Mouse (Mus musculus) liver, embryonic 15.5 days (tissue): ENCODE measurements around the gene Tekt3. TPM values are rescaled to one million over a fixed set of nuclear protein-coding genes. Genes with fewer than 3 reads are reported as not detected.

Source experiments
- ATAC-seq: fragments of 200-750 bp; cut with Nextera tagmentation; 2 replicates; pipeline ENCODE4 v1.8.0; 2017; ENCODE audit warnings: moderate number of reproducible peaks, mild to moderate bottlenecking, moderate library complexity; ENCODE audit not compliant: insufficient read depth
- H3K27ac ChIP-seq: fragments of 300-500 bp; sonication (generic); replicated peaks from 2 replicates; pipeline ENCODE4 v1.5.1; 2015; ENCODE audit warnings: mild to moderate bottlenecking, inconsistent platforms
- H3K27me3 ChIP-seq: fragments of 300-500 bp; sonication (generic); 2 replicates; pipeline ENCODE4 v1.6.1; 2015; ENCODE audit warnings: mild to moderate bottlenecking, inconsistent platforms
- H3K36me3 ChIP-seq: fragments of 300-500 bp; sonication (generic); replicated peaks from 2 replicates; pipeline ENCODE4 v1.6.1; 2015; ENCODE audit warnings: moderate library complexity, mild to moderate bottlenecking, inconsistent platforms
- H3K4me1 ChIP-seq: fragments of 300-500 bp; sonication (generic); replicated peaks from 2 replicates; pipeline ENCODE4 v1.6.1; 2015; ENCODE audit warnings: inconsistent platforms
- H3K4me2 ChIP-seq: fragments of 300-500 bp; sonication (generic); 2 replicates; pipeline ENCODE4 v1.6.1; 2015; ENCODE audit warnings: moderate library complexity, mild to moderate bottlenecking, inconsistent platforms
- H3K4me3 ChIP-seq: fragments of 300-500 bp; sonication (generic); replicated peaks from 2 replicates; pipeline ENCODE4 v1.5.1; 2015; ENCODE audit warnings: mild to moderate bottlenecking, inconsistent platforms
- H3K9ac ChIP-seq: fragments of 300-500 bp; sonication (generic); 2 replicates; pipeline ENCODE4 v1.6.1; 2015; ENCODE audit warnings: moderate library complexity, mild to moderate bottlenecking, inconsistent platforms
- H3K9me3 ChIP-seq: fragments of 300-500 bp; sonication (generic); replicated peaks from 2 replicates; pipeline ENCODE4 v1.6.1; 2016; ENCODE audit warnings: inconsistent platforms
- WGBS: fragments of 180-500 bp; shearing (Covaris S2); methylation state at CpG from one replicate; pipeline ENCODE4 v1.1.7; 2015; ENCODE audit warnings: mixed read lengths; ENCODE audit not compliant: insufficient replicate concordance; 5-methylcytosine and 5-hydroxymethylcytosine counted together
- polyA plus RNA-seq: library from polyadenylated mRNA; unstranded; fragments of >200 nt; fragmentation: Nextera tagmentation; extraction: Ambion mirVana; gene quantifications from 2 replicates; pipeline ENCODE4 v1.2.1, GENCODE M21; 2015

Tekt3 gene
- polyA plus RNA-seq, 1 experiment from 2014 or later, result not detected

GRCm38 (mm10) chr11:63066526-63066925 is 5.1 kb downstream of the Tekt3 start:
- H3K36me3 ChIP-seq, result no peaks in the 10 kb centered on the region
- H3K9me3 ChIP-seq, result no peaks in the 10 kb centered on the region
- H3K4me3 ChIP-seq, result no peak overlapping the region
- WGBS, result 53% methylated on average over 1 of the region's 1 CpGs
- H3K27me3 ChIP-seq, result peaks cover 2% of the 10 kb centered on the region
- no peak for ATAC-seq
- no peak overlapping the region for H3K9ac ChIP-seq
- H3K4me1 ChIP-seq, result no peaks in the 10 kb centered on the region
- H3K27ac ChIP-seq, result no peak overlapping the region
- no peak overlapping the region for H3K4me2 ChIP-seq

- H3K4me1 ChIP-seq, result no peaks in the 10 kb centered on the region
- no peak overlapping the region for H3K4me2 ChIP-seq
- no peak overlapping the region for H3K4me3 ChIP-seq
- H3K9ac ChIP-seq, result no peak overlapping the region
- no peaks in the 10 kb centered on the region for H3K9me3 ChIP-seq
- no peaks in the 10 kb centered on the region for H3K36me3 ChIP-seq
- ATAC-seq, result no peak
- no peak overlapping the region for H3K27ac ChIP-seq
- peaks cover 3% of the 10 kb centered on the region; the same call in 1 of the 2 replicates for H3K27me3 ChIP-seq
- 72% methylated on average over 17 of the region's 17 CpGs for WGBS
Measured at GRCm38 (mm10) chr11:63070081-63070480, 8.6 kb downstream of the Tekt3 start.

GRCm38 (mm10) chr11:63084536-63084935 is 23.1 kb downstream of the Tekt3 start:
- H3K4me2 ChIP-seq, result no peak overlapping the region
- WGBS, result 58% methylated on average over 3 of the region's 3 CpGs
- no peak overlapping the region for H3K27ac ChIP-seq
- no peaks in the 10 kb centered on the region for H3K9me3 ChIP-seq
- no peaks in the 10 kb centered on the region for H3K36me3 ChIP-seq
- H3K4me3 ChIP-seq, result no peak overlapping the region
- H3K4me1 ChIP-seq, result no peaks in the 10 kb centered on the region
- no peak for ATAC-seq
- H3K27me3 ChIP-seq, result no peaks in the 10 kb centered on the region
- no peak overlapping the region for H3K9ac ChIP-seq

GRCm38 (mm10) chr11:63088672-63089071 is 27.2 kb downstream of the Tekt3 start:
- Histone ChIP-seq H3K4me3 (no peak overlapping the region), H3K9me3 (no peaks in the 10 kb centered on the region), H3K4me1 (no peaks in the 10 kb centered on the region), H3K27me3 (no peaks in the 10 kb centered on the region), H3K9ac (no peak overlapping the region), H3K27ac (no peak overlapping the region), H3K4me2 (no peak overlapping the region), H3K36me3 (no peaks in the 10 kb centered on the region)
- ATAC-seq, result no peak
- WGBS, result 77% methylated on average over 6 of the region's 6 CpGs

GRCm38 (mm10) chr11:63090210-63090609 is 28.8 kb downstream of the Tekt3 start:
- no peak for ATAC-seq
- H3K27me3 ChIP-seq, result no peaks in the 10 kb centered on the region
- no peak overlapping the region for H3K9ac ChIP-seq
- H3K9me3 ChIP-seq, result no peaks in the 10 kb centered on the region
- H3K4me1 ChIP-seq, result no peaks in the 10 kb centered on the region
- no peak overlapping the region for H3K27ac ChIP-seq
- 29% methylated on average over 4 of the region's 4 CpGs for whole genome bisulfite sequencing
- no peak overlapping the region for H3K4me2 ChIP-seq
- H3K36me3 ChIP-seq, result no peaks in the 10 kb centered on the region
- H3K4me3 ChIP-seq, result no peak overlapping the region

- H3K4me1 ChIP-seq, result no peaks in the 10 kb centered on the region
- H3K36me3 ChIP-seq, result no peaks in the 10 kb centered on the region
- H3K27ac ChIP-seq, result no peak overlapping the region
- ATAC-seq, result no peak
- 68% methylated on average over 6 of the region's 6 CpGs for WGBS
- H3K4me3 ChIP-seq, result no peak overlapping the region
- H3K9me3 ChIP-seq, result no peaks in the 10 kb centered on the region
- no peak overlapping the region for H3K9ac ChIP-seq
- H3K27me3 ChIP-seq, result no peaks in the 10 kb centered on the region
- H3K4me2 ChIP-seq, result no peak overlapping the region
Measured at GRCm38 (mm10) chr11:63090986-63091385, 29.5 kb downstream of the Tekt3 start.

GRCm38 (mm10) chr11:63092271-63092670 is 30.8 kb downstream of the Tekt3 start:
- no peaks in the 10 kb centered on the region for H3K27me3 ChIP-seq
- 34% methylated on average over 5 of the region's 5 CpGs for WGBS
- no peaks in the 10 kb centered on the region for H3K9me3 ChIP-seq
- no peaks in the 10 kb centered on the region for H3K36me3 ChIP-seq
- no peak overlapping the region for H3K27ac ChIP-seq
- no peak overlapping the region for H3K4me3 ChIP-seq
- no peak overlapping the region for H3K9ac ChIP-seq
- ATAC-seq, result no peak
- no peaks in the 10 kb centered on the region for H3K4me1 ChIP-seq
- H3K4me2 ChIP-seq, result no peak overlapping the region

GRCm38 (mm10) chr11:63093601-63094000 is 32.1 kb downstream of the Tekt3 start:
- Histone ChIP-seq H3K9ac (no peak overlapping the region), H3K4me3 (no peak overlapping the region), H3K9me3 (no peaks in the 10 kb centered on the region), H3K36me3 (no peaks in the 10 kb centered on the region), H3K4me2 (no peak overlapping the region), H3K4me1 (no peaks in the 10 kb centered on the region), H3K27ac (no peak overlapping the region), H3K27me3 (no peaks in the 10 kb centered on the region)
- 57% methylated on average over 5 of the region's 5 CpGs for WGBS
- ATAC-seq, result no peak

- H3K4me1 ChIP-seq, result no peaks in the 10 kb centered on the region
- WGBS, result 65% methylated on average over 8 of the region's 8 CpGs
- H3K9ac ChIP-seq, result no peak overlapping the region
- no peaks in the 10 kb centered on the region for H3K9me3 ChIP-seq
- no peak for ATAC-seq
- H3K36me3 ChIP-seq, result no peaks in the 10 kb centered on the region
- no peak overlapping the region for H3K27ac ChIP-seq
- no peak overlapping the region for H3K4me3 ChIP-seq
- no peaks in the 10 kb centered on the region for H3K27me3 ChIP-seq
- no peak overlapping the region for H3K4me2 ChIP-seq
Measured at GRCm38 (mm10) chr11:63094496-63094895, 33.0 kb downstream of the Tekt3 start.

- whole genome bisulfite sequencing, result 52% methylated on average over 3 of the region's 3 CpGs
- no peak overlapping the region for H3K4me2 ChIP-seq
- no peak overlapping the region for H3K27ac ChIP-seq
- H3K27me3 ChIP-seq, result no peaks in the 10 kb centered on the region
- H3K4me3 ChIP-seq, result no peak overlapping the region
- no peak for ATAC-seq
- no peaks in the 10 kb centered on the region for H3K4me1 ChIP-seq
- no peaks in the 10 kb centered on the region for H3K9me3 ChIP-seq
- H3K9ac ChIP-seq, result no peak overlapping the region
- no peaks in the 10 kb centered on the region for H3K36me3 ChIP-seq
Measured at GRCm38 (mm10) chr11:63098016-63098415, 36.6 kb downstream of the Tekt3 start.

- H3K4me1 ChIP-seq, result no peaks in the 10 kb centered on the region
- H3K4me3 ChIP-seq, result no peak overlapping the region
- no peak for ATAC-seq
- no peaks in the 10 kb centered on the region for H3K36me3 ChIP-seq
- no peak overlapping the region for H3K27ac ChIP-seq
- WGBS, result 50% methylated on average over 3 of the region's 3 CpGs
- H3K27me3 ChIP-seq, result no peaks in the 10 kb centered on the region
- H3K4me2 ChIP-seq, result no peak overlapping the region
- no peak overlapping the region for H3K9ac ChIP-seq
- H3K9me3 ChIP-seq, result no peaks in the 10 kb centered on the region
Measured at GRCm38 (mm10) chr11:63099390-63099789, 37.9 kb downstream of the Tekt3 start.

- Histone ChIP-seq H3K4me3 (no peak overlapping the region), H3K36me3 (no peaks in the 10 kb centered on the region), H3K27me3 (no peaks in the 10 kb centered on the region), H3K27ac (no peak overlapping the region), H3K4me2 (no peak overlapping the region), H3K9me3 (no peaks in the 10 kb centered on the region), H3K4me1 (no peaks in the 10 kb centered on the region), H3K9ac (no peak overlapping the region)
- WGBS, result 75% methylated on average over 7 of the region's 7 CpGs
- ATAC-seq, result no peak
Measured at GRCm38 (mm10) chr11:63103256-63103655, 41.8 kb downstream of the Tekt3 start.
